Mouse (Mus musculus) urinary bladder, adult 18-20 months (tissue): ENCODE data around the gene Sntb2.
"Not testable (repeated sequence)": the region's sequence is repeated elsewhere in the genome, so short reads cannot be mapped to it uniquely, and the experiment has no call there.

Source experiments
- DNase-seq, 2 experiments: peaks; one replicate each; pipeline ENCODE4 v3.0.0; 2022; ENCODE audit warnings: low spot score in 2 of 2, mixed read lengths in 2 of 2

The Sntb2 gene

DNA sequence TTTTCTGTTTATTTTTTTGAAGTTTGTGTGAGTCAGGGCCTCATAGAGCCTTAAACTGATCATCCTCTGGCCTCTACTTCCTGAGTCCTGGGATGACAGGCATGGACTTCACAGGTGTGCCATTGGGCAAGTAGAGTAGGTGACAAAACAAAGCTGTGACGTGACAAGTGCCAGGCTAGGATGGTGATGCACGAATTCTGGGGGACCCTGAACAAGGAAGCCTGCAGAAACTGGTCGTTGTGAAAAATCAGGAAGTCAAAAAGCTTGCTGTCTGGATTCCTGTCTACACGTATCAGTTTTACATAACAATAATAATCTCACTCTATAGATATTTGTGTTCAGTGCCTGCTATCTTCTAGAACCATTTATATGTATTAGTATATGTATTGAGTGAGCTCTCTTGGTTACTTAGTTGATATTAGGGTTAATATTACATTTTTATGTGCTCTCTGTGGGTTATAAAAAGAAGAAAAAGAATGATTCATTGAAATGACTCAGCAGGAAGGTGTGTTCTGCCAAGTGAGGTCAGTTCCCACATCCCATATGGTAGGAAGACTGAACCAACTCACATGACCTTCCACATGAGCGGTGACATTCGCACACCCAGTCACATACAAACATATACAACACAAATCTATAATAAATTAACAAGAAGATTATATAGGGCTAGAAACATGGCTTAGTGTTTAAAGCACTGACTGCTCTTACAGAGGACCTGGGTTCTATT is 37.2 kb downstream of the Sntb2 start:
- no peak for DNase-seq

DNA sequence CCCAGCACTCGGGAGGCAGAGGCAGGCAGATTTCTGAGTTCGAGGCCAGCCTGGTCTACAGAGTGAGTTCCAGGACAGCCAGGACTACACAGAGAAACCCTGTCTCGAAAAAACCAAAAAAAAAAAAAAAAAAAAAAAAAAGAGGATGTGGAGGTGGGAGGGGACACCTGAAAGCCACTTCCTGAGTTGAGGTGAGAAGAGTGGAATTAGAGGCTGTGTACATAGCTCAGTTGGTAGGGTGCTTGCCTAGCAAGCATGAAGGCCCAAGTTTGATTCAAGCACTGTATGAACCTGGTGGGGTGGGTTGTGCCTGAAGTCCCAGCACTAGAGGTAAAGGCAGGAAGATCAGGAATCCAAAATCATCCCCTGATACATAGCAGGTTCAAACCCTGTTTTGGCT is 38.0 kb downstream of the Sntb2 start:
- not testable (repeated sequence) for DNase-seq

DNA sequence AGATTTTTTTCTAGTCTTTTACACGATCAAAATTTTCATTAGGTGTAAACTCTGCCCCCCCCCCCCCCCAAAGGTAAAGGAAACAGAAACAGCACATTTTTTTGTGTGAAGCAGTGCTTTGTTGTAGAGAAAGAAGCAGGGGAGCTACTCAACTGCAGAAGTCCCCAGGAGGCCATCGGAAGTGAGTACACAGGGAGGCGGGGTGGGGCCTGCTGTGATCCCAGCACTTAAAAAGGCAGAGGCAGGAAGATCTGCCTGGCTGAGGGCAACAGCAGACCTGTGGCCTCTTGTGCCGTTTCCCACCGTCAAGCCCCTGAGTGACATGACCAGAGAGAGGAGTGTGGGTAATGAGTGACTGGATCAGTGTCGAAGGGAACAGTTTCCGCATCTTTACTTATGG is 39.2 kb downstream of the Sntb2 start:
- DNase-seq = no peak

DNA sequence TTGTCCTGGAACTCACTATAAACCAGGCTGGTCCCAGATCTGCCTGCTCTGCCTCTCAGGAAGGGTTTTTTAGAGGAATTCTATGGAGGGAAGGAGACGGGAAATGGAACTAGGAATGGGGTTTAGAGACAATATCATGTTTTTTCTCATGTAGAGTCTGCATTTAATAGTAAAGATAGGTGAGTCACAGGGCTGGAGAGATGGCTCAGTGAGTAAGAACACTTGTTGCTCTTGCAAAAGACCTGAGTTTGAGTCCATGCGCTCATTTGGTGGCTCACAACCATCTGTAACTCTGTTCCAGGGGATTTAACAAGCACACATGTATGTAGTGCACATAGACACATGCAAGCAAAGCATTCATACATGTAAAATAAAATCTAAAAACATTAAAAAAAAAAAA is 40.2 kb downstream of the Sntb2 start:
- no peak for DNase-seq

DNA sequence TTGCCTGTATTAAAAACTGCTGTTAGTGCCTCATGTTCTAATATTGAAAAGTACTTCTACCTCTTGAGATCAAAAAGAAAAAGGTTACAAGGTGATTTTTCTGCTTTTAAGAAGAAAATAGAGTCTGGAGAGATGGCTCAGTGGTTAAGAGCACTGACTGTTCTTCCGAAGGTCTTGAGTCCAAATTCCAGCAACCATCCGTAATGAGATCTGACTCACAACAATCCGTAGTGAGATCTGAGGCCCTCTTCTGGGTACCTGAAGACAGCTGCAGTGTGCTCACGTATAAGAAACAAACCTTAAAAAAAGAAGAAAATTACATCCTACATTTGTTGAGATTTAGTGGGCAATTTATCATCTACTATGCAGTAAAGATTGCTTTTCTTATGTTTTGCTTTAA is 40.9 kb downstream of the Sntb2 start:
- no peak for DNase-seq

DNA sequence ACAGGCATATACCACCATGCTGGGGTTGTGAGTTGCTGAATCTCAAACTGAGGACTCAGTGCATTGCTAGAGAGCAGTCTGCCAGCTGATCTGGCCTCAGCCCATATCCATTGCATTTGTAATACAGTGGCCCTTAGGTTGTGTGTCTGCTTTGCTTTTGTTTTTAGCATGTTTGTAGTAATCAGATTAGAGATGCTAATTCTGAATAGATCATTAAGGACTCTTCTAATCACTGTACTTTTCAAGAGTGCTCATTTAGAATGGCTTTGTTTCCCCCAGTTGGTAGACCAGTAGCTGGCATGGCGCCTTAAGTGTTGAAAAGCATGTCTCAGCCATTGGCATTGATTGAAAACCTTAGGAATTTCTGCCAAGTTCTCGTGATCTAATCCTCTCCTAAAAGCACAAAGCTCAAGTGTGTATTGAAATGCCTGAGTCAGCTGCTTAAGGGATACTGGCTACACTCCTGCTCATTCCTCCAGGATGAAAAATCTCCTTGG is 43.3 kb downstream of the Sntb2 start:
- no peak for DNase-seq

DNA sequence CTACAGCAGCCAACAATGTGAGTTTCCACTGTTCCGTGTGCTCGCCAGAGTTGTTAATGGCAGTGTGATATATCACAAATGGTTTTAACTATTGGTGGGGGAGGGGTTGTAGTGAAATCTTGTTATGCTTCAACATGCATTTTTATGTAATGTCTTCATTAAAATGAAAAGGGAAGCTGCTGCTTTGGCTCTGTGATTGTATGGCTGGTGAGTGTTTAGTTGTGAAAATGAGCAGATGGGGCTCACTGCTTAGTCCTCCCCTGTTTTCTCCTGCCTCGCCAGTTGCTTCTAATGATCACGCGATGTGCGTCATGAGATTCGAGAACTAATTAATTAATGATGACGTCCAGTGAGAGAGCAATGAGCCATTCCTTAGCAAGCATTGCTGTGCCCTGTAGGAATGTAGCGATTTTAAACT is 49.9 kb downstream of the Sntb2 start:
- DNase-seq = no peak

DNA sequence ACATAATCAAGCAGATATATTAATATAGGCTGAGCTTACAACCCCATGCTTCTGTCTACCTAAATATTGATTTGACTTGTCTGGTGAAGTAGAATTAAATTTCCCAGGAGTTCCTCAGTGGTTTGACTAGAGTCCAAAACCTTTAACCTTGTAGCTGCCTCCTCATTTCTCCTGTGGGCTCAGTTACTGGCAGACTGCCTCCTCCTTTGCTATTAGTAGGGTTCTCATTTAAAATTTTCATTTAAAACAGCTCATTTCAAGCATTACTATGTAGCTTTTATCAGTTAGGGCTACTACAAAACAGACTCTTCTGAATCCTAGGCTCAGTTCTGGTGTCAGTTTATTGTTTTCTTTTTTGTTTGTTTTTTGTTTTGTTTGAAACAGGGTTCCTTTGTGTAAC is 50.4 kb downstream of the Sntb2 start:
- DNase-seq = no peak

DNA sequence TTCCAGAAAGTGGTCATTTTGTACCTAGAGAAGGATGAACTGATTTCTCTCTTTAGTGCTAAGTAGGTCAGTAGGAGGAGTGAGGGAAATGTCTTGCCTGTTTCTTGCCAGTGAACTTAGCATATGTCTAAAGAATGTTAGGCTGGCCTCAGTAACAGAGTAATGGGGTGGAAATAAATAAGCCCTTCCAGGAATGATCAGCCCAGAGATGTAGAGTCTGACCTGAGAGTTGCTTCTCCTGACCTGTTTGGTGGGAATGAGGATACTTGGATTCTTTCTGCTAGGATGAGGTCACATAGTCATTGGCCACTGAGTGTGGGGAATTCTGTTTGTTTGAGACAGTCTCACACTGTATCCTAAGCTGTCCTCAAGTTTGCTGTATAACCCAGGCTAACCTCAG is 52.0 kb downstream of the Sntb2 start:
- no peak for DNase-seq

DNA sequence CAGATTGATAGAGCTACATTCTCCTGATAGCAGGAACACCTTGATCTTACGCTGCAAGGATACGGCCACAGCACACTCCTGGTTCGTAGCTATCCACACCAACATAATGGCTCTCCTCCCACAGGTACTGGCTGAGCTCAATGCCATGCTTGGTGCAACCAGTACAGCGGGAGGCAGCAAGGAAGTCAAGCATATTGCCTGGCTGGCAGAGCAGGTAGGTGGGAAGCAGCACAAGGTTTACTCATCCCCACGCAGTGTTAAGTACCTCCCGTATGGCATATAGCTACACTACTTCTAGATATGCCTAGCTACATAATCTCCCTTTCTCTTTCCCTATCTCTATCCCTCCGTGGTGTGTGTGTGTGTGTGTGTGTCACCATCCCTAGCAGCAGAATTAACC is 55.8 kb downstream of the Sntb2 start:
- no peak for DNase-seq

DNA sequence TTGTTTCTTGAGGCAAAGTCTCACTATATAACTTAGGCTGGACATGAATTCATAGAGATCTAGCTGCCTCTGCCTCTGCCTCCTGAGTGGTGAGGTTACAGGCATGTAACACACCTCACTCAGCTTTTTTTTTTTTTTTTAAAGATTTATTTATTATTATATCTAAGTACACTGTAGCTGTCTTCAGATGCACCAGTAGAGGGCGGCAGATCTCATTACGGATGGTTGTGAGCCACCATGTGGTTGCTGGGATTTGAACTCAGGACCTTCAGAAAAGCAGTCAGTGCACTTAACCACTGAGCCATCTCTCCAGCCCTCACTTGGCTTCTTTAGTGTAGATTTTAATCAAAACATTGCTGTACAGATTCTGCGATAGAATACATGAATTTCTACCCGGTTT is 60.8 kb downstream of the Sntb2 start:
- DNase-seq = not testable (repeated sequence)

DNA sequence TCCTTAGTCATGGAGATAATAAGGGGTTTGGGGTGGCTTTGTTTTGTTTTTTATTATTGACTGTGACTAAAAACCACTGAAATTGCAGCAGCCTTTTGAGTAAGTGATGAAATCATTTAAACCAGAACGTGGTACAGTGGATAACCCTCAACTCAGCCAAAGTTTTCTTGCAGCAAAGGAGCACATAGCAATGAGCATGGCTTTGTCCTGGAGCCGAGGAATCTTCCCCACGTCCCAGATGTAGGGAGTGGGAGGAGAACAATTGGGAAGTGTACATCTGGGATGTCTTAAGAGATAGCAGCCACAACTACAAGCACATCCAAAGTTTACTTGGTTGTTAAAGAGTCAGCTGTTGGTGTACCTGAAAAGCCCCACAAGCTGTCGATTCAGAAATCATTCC is 61.9 kb downstream of the Sntb2 start:
- no peak for DNase-seq

DNA sequence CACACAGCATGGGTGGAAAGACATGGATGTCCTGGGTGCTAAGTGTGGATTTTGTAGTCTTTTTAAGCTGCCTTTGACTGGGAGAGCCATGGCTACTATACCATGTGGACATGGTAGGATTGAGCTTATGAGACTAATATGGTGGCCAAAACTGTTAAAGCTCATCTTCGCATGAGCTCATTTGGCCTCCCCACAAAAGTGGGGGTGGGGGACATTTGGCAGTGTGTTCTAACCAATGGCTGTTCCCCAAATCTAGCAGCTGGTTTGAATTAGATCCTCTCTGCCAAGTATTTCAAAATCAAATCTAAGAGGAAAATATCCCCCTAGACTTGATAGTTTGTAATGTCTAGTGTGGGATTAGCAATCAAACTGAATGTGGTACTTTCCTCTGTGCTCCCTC is 63.5 kb downstream of the Sntb2 start:
- peak in 1 of 2 experiments; percentile 47 for DNase-seq

DNA sequence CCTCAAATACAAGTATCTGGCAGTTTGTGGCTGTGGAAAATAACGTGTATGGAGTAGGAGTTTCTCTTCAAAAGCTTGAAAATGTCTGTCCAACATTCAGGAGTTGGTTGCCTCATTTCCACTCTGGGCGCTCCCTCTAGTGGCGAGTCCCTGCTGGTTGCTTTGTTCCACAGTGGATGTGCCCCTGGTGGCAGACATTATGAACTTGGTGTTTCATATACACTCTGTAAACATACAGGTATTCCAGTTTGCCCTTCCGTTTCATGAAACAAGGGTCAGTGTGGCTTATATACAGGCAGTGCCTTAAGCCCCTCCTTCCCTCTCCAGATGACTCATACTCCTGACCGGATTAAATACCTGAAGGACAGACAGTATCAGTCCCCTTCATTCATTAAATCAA is 67.0 kb downstream of the Sntb2 start:
- peak; percentile 83 to 85 for DNase-seq

DNA sequence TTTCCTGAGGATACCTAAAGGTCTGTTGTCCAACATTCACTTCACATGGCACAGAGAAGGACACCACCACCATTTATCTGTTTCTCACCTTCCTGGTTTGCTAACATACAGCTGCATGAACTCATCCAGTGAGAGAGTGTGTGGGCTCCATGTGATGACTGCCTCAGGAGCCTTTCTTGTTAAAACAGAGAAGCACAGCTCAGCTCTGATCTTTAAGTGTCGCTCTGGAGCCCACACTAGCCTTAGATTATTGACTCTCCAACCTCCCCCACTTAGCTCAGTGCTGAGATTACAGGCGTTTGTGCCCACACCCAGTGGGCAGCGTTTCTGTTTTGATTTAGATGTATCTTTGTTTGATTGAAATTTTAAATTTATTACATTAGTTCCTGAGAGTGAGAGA is 72.2 kb downstream of the Sntb2 start:
- DNase-seq = no peak

DNA sequence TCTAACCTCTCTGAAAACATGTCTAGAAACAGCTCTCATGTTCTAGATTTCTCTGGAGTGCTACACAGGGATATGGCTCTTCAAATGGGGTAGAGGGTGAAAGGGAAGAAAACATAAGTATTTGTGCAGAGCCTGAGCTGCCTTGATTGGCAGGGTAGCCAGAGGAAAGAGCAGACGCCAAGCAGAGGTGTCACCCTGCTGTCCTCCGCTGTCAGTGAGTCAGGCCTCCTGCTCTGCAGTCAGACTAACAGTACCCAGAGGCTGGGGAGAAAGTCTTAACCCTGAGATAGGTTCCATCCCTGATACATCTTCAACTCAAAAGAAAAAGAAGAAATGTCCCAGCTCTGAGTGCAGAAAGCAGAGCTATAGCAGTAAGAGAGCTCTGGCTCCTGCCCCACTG is 77.1 kb downstream of the Sntb2 start:
- DNase-seq = no peak

DNA sequence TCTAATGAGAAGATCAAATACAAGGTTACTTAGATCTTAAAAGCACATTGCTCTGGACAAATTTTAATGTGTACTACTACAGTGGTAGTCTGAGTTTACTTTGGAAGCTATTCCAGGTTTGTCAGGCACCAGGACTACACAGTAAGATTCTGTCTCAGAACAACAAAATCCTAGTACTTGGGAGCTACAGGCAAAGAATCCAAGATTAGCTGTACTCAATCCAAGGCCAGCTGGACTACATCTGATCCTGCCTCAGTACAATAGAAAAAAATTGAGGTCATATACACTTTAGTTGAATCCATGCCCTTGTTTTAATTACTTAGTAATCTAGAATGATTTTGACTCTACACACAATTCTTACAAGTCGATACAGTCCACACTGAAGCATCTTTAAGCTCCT is 79.4 kb downstream of the Sntb2 start:
- DNase-seq = no peak

DNA sequence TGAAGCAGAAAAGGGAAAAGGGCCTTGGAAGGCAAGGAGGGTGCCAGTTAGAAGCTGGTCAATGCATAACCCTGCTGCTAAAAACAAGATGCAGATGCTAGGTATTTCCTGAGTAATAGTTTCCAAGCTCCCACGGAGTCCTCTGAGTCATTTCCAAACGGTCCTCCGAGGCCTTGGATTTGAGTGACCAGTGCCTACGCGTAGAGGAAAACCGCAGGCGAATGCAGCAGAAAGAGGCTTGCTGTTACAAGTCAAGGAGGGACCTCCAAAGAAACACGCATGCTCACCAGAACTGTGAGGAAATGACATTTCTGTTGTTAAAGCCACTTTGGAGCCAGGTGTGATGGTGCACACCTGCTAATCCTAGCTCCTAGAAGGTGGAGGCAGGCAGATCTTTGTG is 87.9 kb downstream of the Sntb2 start:
- DNase-seq = no peak

DNA sequence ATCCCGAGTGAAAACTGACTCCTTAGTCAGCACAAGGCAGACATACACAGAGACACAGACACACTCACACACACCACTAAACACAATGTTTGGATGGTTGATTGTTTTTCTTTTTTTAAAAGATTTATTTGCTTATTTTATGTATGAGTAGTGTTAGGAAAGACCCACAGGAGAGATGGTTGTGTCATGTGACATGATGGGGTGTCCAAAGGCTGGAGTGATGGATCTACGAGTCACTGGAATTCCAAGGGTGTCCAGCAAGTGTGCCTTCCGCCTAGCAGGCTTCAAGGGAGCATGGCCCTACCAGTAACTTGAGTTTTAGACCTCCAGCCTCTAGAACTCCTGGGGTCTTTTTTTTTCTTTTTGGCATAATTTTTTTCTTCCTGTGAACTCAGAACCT is 93.8 kb downstream of the Sntb2 start:
- DNase-seq = no peak

DNA sequence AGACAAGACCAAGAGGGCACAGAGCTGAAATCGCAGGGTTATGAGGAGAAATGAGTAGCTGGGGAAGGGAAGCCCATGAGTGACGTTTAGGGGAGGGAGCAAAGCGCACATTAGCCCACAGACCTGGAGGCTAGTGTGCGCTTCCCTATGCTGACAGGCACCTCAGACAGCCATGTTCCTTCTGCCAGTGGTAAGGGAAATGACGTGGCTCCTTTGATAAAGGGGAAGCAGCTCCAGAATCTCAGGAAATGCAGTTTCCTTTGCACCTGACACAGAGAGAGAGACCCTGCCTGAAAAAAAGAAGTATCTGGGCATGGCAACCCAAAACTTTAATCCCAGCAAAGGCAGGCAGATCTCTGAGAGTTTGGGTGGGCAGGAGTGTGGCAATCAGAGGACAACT is 94.5 kb downstream of the Sntb2 start:
- no peak for DNase-seq

DNA sequence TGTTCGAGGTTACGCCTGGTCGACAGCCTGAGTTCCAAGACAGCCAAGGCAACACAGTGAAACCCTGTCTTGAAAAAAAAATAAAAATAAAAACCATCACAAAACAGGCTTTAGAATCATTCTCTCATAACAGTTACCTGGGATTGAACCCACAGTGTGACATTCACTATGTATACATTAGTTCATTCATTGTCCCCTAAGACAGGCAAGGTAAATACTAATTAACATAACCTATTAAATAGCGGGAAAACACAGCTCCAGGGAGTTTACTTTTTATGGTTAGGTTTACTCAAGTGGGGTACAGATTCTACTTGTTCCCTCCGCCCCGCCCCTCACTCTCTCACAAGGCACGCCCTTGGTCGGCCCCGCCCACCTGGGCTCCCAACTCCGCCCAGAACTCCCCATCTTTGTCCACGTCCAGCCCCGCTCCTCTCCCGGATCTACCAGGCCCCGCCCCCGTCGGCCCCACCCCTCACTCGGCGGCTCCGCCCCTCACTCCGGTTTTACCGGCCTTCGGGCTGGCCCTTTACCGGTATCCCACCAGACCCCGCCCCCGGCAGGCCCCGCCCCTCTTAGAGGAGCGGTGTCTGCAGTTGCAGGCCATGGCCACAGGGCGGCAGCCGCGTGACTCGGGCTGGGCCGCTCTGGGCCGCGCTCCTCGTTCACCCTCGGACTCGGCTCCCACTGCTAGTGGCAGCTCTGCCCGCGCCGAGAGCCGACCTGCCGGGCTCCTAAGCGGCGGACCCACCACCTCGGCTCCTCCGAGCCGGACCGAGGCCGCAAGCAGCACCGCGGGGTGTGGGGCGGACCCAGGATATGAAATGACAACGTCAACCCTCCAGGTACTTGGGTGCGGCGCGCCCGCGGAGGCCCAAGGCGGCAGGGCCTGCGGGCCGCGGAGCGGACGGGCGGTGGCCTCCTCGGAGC is 95.4 kb downstream of the Sntb2 start, which contains the start of gene Vps4a:
TSS of gene Vps4a (plus strand) at position 573 of the 927 bp plus-strand sequence.
- DNase-seq = peak; percentile 93 to 99

DNA sequence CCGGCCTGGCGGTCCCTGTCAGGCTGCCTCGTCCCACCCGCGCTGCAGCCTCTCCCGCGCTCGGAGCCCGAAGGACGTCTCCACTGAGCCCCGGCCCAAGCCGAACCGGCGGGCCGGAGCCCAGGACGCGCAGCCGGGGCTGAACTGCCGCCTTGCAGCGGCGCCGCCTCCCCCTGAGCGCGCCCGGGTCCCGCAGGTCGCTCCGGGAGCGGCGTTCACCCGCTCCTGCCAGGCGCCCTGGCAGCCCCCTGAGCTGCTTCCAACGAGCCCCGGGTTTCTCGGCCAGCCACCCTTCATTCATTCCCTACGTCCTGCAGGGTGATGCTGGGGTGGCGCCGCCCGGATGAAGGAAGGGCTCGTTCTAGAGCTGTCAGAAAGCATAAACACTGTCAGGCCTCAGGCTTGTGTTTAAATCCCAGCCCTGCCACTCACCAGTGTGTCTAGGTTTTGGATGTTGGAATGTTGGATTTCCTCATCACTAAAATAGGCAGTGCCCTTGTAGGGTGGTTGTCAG is 96.1 kb downstream of the Sntb2 start:
- no peak for DNase-seq

DNA sequence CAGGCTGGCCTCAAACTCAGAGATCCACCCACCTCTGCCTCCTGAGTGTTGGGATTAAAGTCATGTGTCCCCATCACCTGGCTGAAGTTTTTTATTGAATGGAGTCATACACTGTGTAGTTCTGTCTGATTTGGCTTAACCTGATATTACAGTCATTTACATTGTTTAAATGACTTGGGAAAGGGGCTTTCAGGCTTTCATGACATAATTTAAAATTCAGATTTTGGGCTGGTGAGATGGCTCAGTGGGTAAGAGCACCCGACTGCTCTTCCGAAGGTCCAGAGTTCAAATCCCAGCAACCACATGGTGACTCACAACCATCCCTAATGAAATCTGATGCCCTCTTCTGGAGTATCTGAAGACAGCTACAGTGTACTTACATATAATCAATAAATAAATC is 98.1 kb downstream of the Sntb2 start:
- not testable (repeated sequence) for DNase-seq
